Comparison of ENCODE assay signal across 8 mouse cellular contexts in the genomic region with DNA sequence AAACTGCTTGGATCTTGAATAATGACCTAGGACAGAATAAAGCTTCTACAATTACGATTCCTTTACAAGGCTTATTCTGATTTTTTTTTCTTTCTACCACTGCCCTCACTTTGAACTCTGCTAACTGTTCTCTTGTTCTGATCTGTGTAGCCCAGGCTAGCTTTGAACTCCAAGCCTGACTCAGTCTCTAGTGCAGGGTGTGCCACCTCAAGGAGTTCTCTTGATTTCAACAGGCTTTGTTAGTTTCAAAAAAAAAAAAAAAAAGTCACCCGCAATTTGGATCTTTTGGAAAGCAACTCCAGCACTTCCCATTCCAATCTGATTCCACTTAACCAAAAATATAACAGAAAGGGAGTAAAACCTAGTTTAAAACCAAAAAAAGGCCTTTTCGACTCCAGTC. TPM values are rescaled to one million over a fixed set of nuclear protein-coding genes. Genes with fewer than 3 reads are reported as not detected.
DNase-seq lines count a peak whose midpoint lies in the region; ATAC-seq lines count a peak whose summit lies in the region.

No protein-coding gene starts in this region.

- H3K4me2 ChIP-seq in kidney, embryonic 16.5 days (replicated peaks; ENCODE audit: low read depth, low read length): peak overlapping the region; percentile 76
- peak overlapping the region; percentile 87 for H3K4me2 ChIP-seq in hindbrain, embryonic 16.5 days (ENCODE audit: low read length)
- peak overlapping the region; percentile 89 for H3K4me2 ChIP-seq in midbrain, embryonic 16.5 days (ENCODE audit: low read length)

- H3K4me1 ChIP-seq in kidney, embryonic 16.5 days (ENCODE audit: insufficient read depth, low read length): peaks cover 19% of the 10 kb centered on the region
- no peaks in the 10 kb centered on the region for H3K4me1 ChIP-seq in brown adipose tissue, adult 24 weeks (ENCODE audit: control insufficient read depth, insufficient read depth, insufficient read length, low read length)
- H3K4me1 ChIP-seq in hindbrain, embryonic 16.5 days (ENCODE audit: control insufficient read depth, insufficient read depth, low read depth, low read length): peaks cover 22% of the 10 kb centered on the region
- peaks cover 27% of the 10 kb centered on the region for H3K4me1 ChIP-seq in midbrain, embryonic 16.5 days (ENCODE audit: control insufficient read depth, insufficient read depth, low read length)

- peak overlapping the region; percentile 99 for H3K27ac ChIP-seq in kidney, embryonic 16.5 days (ENCODE audit: low read length)
- peak overlapping the region; percentile 64 for H3K27ac ChIP-seq in brown adipose tissue, adult 24 weeks (replicated peaks; ENCODE audit: low read depth, low read length)
- peak overlapping the region; percentile 99 for H3K27ac ChIP-seq in hindbrain, embryonic 16.5 days (ENCODE audit: low read depth, low read length)
- peak overlapping the region; percentile 100 for H3K27ac ChIP-seq in midbrain, embryonic 16.5 days (ENCODE audit: low read length)

- peak overlapping the region; percentile 80 for H3K4me3 ChIP-seq in kidney, embryonic 16.5 days (ENCODE audit: low read length)
- peak overlapping the region; percentile 77 for H3K4me3 ChIP-seq in brown adipose tissue, adult 24 weeks (ENCODE audit: insufficient read depth, low read depth, low read length)
- peak overlapping the region; percentile 78 for H3K4me3 ChIP-seq in hindbrain, embryonic 16.5 days (ENCODE audit: low read length)
- H3K4me3 ChIP-seq in midbrain, embryonic 16.5 days (ENCODE audit: low read depth, low read length): peak overlapping the region; percentile 89

- H3K36me3 ChIP-seq in kidney, embryonic 16.5 days (ENCODE audit: insufficient read depth, low read length): peaks cover 35% of the 10 kb centered on the region
- peaks cover 27% of the 10 kb centered on the region for H3K36me3 ChIP-seq in hindbrain, embryonic 16.5 days (ENCODE audit: control insufficient read depth, insufficient read depth, low read length)
- H3K36me3 ChIP-seq in midbrain, embryonic 16.5 days (ENCODE audit: control insufficient read depth, insufficient read depth, low read length): peaks cover 17% of the 10 kb centered on the region

- WGBS in kidney, embryonic 16.5 days: 2% methylated on average over 3 of the region's 3 CpGs
- 6% methylated on average over 3 of the region's 3 CpGs for WGBS in hindbrain, embryonic 16.5 days
- 2% methylated on average over 3 of the region's 3 CpGs for WGBS in midbrain, embryonic 16.5 days

- no peak for DNase-seq in kidney, adult 8-10 months
- DNase-seq in natural killer cell, adult 2 months (ENCODE audit: low spot score in 2 of 2): no peak
- no peak for DNase-seq in cerebellum, postnatal 4 days (ENCODE audit: low spot score in 2 of 2)
- no peak for DNase-seq in cerebellum, adult 18-20 months

- no peaks in the 10 kb centered on the region for H3K9me3 ChIP-seq in kidney, embryonic 16.5 days (ENCODE audit: low read length)
- no peaks in the 10 kb centered on the region for H3K9me3 ChIP-seq in hindbrain, embryonic 16.5 days (ENCODE audit: control insufficient read depth, low read length)
- H3K9me3 ChIP-seq in midbrain, embryonic 16.5 days (replicated peaks; ENCODE audit: control insufficient read depth, low read length, poor library complexity, severe bottlenecking): no peaks in the 10 kb centered on the region

- H3K27me3 ChIP-seq in kidney, embryonic 16.5 days (ENCODE audit: insufficient read depth, low read length): no peaks in the 10 kb centered on the region
- H3K27me3 ChIP-seq in hindbrain, embryonic 16.5 days (replicated peaks; ENCODE audit: control insufficient read depth, insufficient read depth, low read length): no peaks in the 10 kb centered on the region
- no peaks in the 10 kb centered on the region for H3K27me3 ChIP-seq in midbrain, embryonic 16.5 days (ENCODE audit: control insufficient read depth, insufficient read depth, low read depth, low read length)

- peak overlapping the region; percentile 98 for H3K9ac ChIP-seq in kidney, embryonic 16.5 days (replicated peaks; ENCODE audit: low read length)
- peak overlapping the region; percentile 98 for H3K9ac ChIP-seq in hindbrain, embryonic 16.5 days (ENCODE audit: low read depth, low read length)
- H3K9ac ChIP-seq in midbrain, embryonic 16.5 days (ENCODE audit: low read depth, low read length): peak overlapping the region; percentile 99

- ATAC-seq in kidney, embryonic 16.5 days (ENCODE audit: low FRiP score, low TSS enrichment): no peak
- ATAC-seq in hindbrain, embryonic 16.5 days: no peak
- ATAC-seq in midbrain, embryonic 16.5 days: no peak

RNA-seq across cellular contexts. Expression of a gene that starts 1.0 kb away (rescaled TPM):
- polyA plus RNA-seq in kidney, embryonic 16.5 days (2015; fragmentation: Nextera tagmentation; extraction: Ambion mirVana): 48.3 and 52.0 TPM in 2 replicates
- 49.6 and 73.8 TPM in 2 replicates for polyA plus RNA-seq in brown adipose tissue, adult 24 weeks (2012; ENCODE audit: insufficient read depth, insufficient read length, missing spikeins)
- polyA plus RNA-seq in hindbrain, embryonic 16.5 days (2015; fragmentation: Nextera tagmentation; extraction: Ambion mirVana): 42.9 and 44.6 TPM in 2 replicates
- polyA plus RNA-seq in midbrain, embryonic 16.5 days (2015; fragmentation: Nextera tagmentation; extraction: Ambion mirVana): 49.8 and 56.8 TPM in 2 replicates

RNA-seq across cellular contexts. Expression of a gene that starts 29.3 kb away (rescaled TPM):
- polyA plus RNA-seq in kidney, embryonic 16.5 days (2015; fragmentation: Nextera tagmentation; extraction: Ambion mirVana): 66.2 and 72.9 TPM in 2 replicates
- polyA plus RNA-seq in brown adipose tissue, adult 24 weeks (2012; ENCODE audit: insufficient read depth, insufficient read length, missing spikeins): 2.2 and 3.0 TPM in 2 replicates
- polyA plus RNA-seq in hindbrain, embryonic 16.5 days (2015; fragmentation: Nextera tagmentation; extraction: Ambion mirVana): 11.6 and 14.2 TPM in 2 replicates
- polyA plus RNA-seq in midbrain, embryonic 16.5 days (2015; fragmentation: Nextera tagmentation; extraction: Ambion mirVana): 7.5 and 9.3 TPM in 2 replicates

RNA-seq across cellular contexts. Expression of a gene that starts 40.5 kb away (rescaled TPM):
- polyA plus RNA-seq in kidney, embryonic 16.5 days (2015; fragmentation: Nextera tagmentation; extraction: Ambion mirVana): 0.16 TPM in 1 of 2 replicates, not detected in the other
- polyA plus RNA-seq in brown adipose tissue, adult 24 weeks (2012; ENCODE audit: insufficient read depth, insufficient read length, missing spikeins): not detected in 2 replicates
- 0.09 TPM in 1 of 2 replicates, not detected in the other for polyA plus RNA-seq in hindbrain, embryonic 16.5 days (2015; fragmentation: Nextera tagmentation; extraction: Ambion mirVana)
- not detected in 2 replicates for polyA plus RNA-seq in midbrain, embryonic 16.5 days (2015; fragmentation: Nextera tagmentation; extraction: Ambion mirVana)

RNA-seq across cellular contexts. Expression of a gene that starts 59.4 kb away (rescaled TPM):
- 2.0 and 2.3 TPM in 2 replicates for polyA plus RNA-seq in kidney, embryonic 16.5 days (2015; fragmentation: Nextera tagmentation; extraction: Ambion mirVana)
- polyA plus RNA-seq in brown adipose tissue, adult 24 weeks (2012; ENCODE audit: insufficient read depth, insufficient read length, missing spikeins): not detected in 2 replicates
- 0.99 and 1.3 TPM in 2 replicates for polyA plus RNA-seq in hindbrain, embryonic 16.5 days (2015; fragmentation: Nextera tagmentation; extraction: Ambion mirVana)
- polyA plus RNA-seq in midbrain, embryonic 16.5 days (2015; fragmentation: Nextera tagmentation; extraction: Ambion mirVana): 0.51 and 0.77 TPM in 2 replicates
